Mouse (Mus musculus) G1E (cell line): ENCODE results near the gene Tspoap1. TPM values are rescaled to one million over a fixed set of nuclear protein-coding genes. Genes with fewer than 3 reads are reported as not detected.

Experiments
- ATAC-seq: 2 replicates; pipeline ENCODE4 v1.8.0; 2016; ENCODE audit warnings: mild to moderate bottlenecking; ENCODE audit not compliant: insufficient number of reproducible peaks, poor library complexity, low FRiP score, severe bottlenecking; ENCODE audit errors: extremely low read depth
- DNase-seq: peaks from one replicate; pipeline ENCODE4 v3.0.0; 2012; ENCODE audit warnings: low spot score
- H3K27me3 ChIP-seq: 2 replicates; pipeline ENCODE4 v1.6.1; 2012; ENCODE audit warnings: mild to moderate bottlenecking, low read length, inconsistent platforms; ENCODE audit not compliant: insufficient read depth
- H3K36me3 ChIP-seq: replicated peaks from 2 replicates; pipeline ENCODE3; 2012; ENCODE audit warnings: mild to moderate bottlenecking, inconsistent platforms
- H3K4me1 ChIP-seq: 2 replicates; pipeline ENCODE4 v1.6.1; 2012; ENCODE audit warnings: low read depth, low read length, inconsistent platforms, mixed read lengths; ENCODE audit not compliant: insufficient read depth
- H3K4me3 ChIP-seq: 2 replicates; pipeline ENCODE4 v1.5.1; 2012; ENCODE audit warnings: low read depth, mild to moderate bottlenecking, inconsistent platforms, low read length, moderate library complexity, mixed read lengths
- H3K9me3 ChIP-seq: replicated peaks from 2 replicates; pipeline ENCODE4 v1.6.1; 2012; ENCODE audit warnings: inconsistent platforms
- CTCF ChIP-seq: IDR thresholded peaks from 2 replicates; pipeline ENCODE4 v1.5.1; 2012; ENCODE audit warnings: low read depth, low read length, inconsistent platforms, mixed read lengths
- GATA1 ChIP-seq: IDR thresholded peaks from 2 replicates; pipeline ENCODE4 v1.6.1; 2012; ENCODE audit warnings: borderline replicate concordance, low read length, inconsistent platforms, mixed read lengths
- GATA2 ChIP-seq: IDR thresholded peaks from 2 replicates; pipeline ENCODE4 v1.6.1; 2012; ENCODE audit warnings: low read depth, low read length, inconsistent platforms, borderline replicate concordance
- POLR2AphosphoS5 ChIP-seq: IDR thresholded peaks from 2 replicates; pipeline ENCODE4 v1.6.1; 2012; ENCODE audit warnings: low read depth, low read length, inconsistent platforms; ENCODE audit not compliant: insufficient replicate concordance
- TAL1 ChIP-seq: conservative IDR thresholded peaks from 2 replicates; pipeline ENCODE4 v1.6.1; 2012; ENCODE audit warnings: low read depth, low read length, inconsistent platforms, mixed read lengths
- polyA plus RNA-seq: library from polyadenylated mRNA; stranded (reverse); fragments of >175 nt; gene quantifications from 2 replicates; pipeline ENCODE4 v1.2.3, GENCODE M21; 2012
- total RNA-seq, 2 experiments: library from RNA; stranded (forward) in 1 of 2; stranded (reverse) in 1 of 2; fragments of 200-1000 nt in 1 of 2; fragments of >200 nt in 1 of 2; fragmentation: Nextera tagmentation in 1 of 2; gene quantifications; 2 replicates each; pipeline ENCODE4 v1.2.3; 2014 to 2017

Tspoap1 gene
- total and polyA plus RNA-seq, 3 experiments = 9.9 to 17.4 (median 10.2) TPM

- no peaks in the 10 kb centered on the region for H3K27me3 ChIP-seq
- ATAC-seq (no peak), DNase-seq (no peak)
- TF ChIP-seq TAL1 = no peak
- no peak for TF ChIP-seq GATA1
- TF ChIP-seq CTCF = no peak
- no peak for TF ChIP-seq GATA2
- TF ChIP-seq POLR2AphosphoS5 = no peak
- no peaks in the 10 kb centered on the region for H3K9me3 ChIP-seq
- H3K4me3 ChIP-seq = peak overlapping the region; percentile 72; the same call in 1 of the 2 replicates
- H3K4me1 ChIP-seq = peaks cover 69% of the 10 kb centered on the region
- peaks cover 14% of the 10 kb centered on the region for H3K36me3 ChIP-seq
Observed at GRCm38 (mm10) chr11:87752307-87752706, 8.0 kb upstream of the Tspoap1 start.

- Histone ChIP-seq H3K36me3 (peaks cover 19% of the 10 kb centered on the region), H3K27me3 (no peaks in the 10 kb centered on the region), H3K4me1 (peaks cover 64% of the 10 kb centered on the region), H3K9me3 (no peaks in the 10 kb centered on the region), H3K4me3 (peak overlapping the region; percentile 96)
- ATAC-seq (no peak), DNase-seq (no peak)
- no peak for TF ChIP-seq POLR2AphosphoS5
- no peak for TF ChIP-seq GATA1
- no peak for TF ChIP-seq CTCF
- TF ChIP-seq GATA2 = no peak
- no peak for TF ChIP-seq TAL1
Observed at GRCm38 (mm10) chr11:87753255-87753654, 7.1 kb upstream of the Tspoap1 start.

GRCm38 (mm10) chr11:87753891-87754501 is 6.3 kb upstream of the Tspoap1 start:
- Histone ChIP-seq H3K36me3 (peaks cover 19% of the 10 kb centered on the region), H3K9me3 (no peaks in the 10 kb centered on the region), H3K4me1 (peaks cover 60% of the 10 kb centered on the region), H3K27me3 (no peaks in the 10 kb centered on the region), H3K4me3 (peak overlapping the region; percentile 96; the same call in 1 of the 2 replicates)
- ATAC-seq (no peak), DNase-seq (no peak)
- TF ChIP-seq POLR2AphosphoS5 (no peak), GATA1 (no peak), CTCF (no peak), GATA2 (no peak), TAL1 (peak; percentile 29; the same call in 1 of the 2 replicates)

GRCm38 (mm10) chr11:87754603-87755002 is 5.7 kb upstream of the Tspoap1 start:
- no peak for TF ChIP-seq TAL1
- TF ChIP-seq GATA1 = no peak
- no peak for TF ChIP-seq GATA2
- TF ChIP-seq POLR2AphosphoS5 = no peak
- TF ChIP-seq CTCF = no peak
- Histone ChIP-seq H3K27me3 (no peaks in the 10 kb centered on the region), H3K4me1 (peaks cover 56% of the 10 kb centered on the region), H3K4me3 (peak overlapping the region; percentile 96), H3K9me3 (no peaks in the 10 kb centered on the region), H3K36me3 (peaks cover 19% of the 10 kb centered on the region)
- ATAC-seq = peak; percentile 26
- DNase-seq = peak; percentile 84

- H3K4me3 ChIP-seq = peak overlapping the region; percentile 96
- H3K27me3 ChIP-seq = no peaks in the 10 kb centered on the region
- DNase-seq (peak; percentile 94), ATAC-seq (peak; percentile 17)
- no peaks in the 10 kb centered on the region for H3K9me3 ChIP-seq
- TF ChIP-seq GATA2 (no peak), POLR2AphosphoS5 (peak; percentile 97; the same call in 1 of the 2 replicates)
- H3K4me1 ChIP-seq = peaks cover 56% of the 10 kb centered on the region
- H3K36me3 ChIP-seq = peaks cover 19% of the 10 kb centered on the region
Observed at GRCm38 (mm10) chr11:87755360-87756017, 4.9 kb upstream of the Tspoap1 start.

- DNase-seq = peak; percentile 71
- Histone ChIP-seq H3K27me3 (peaks cover 3% of the 10 kb centered on the region; the same call in 1 of the 2 replicates), H3K9me3 (no peaks in the 10 kb centered on the region), H3K4me3 (peak overlapping the region; percentile 96), H3K36me3 (peaks cover 19% of the 10 kb centered on the region), H3K4me1 (peaks cover 55% of the 10 kb centered on the region)
- no peak for ATAC-seq
- TF ChIP-seq GATA2 (no peak), POLR2AphosphoS5 (peak; percentile 88), GATA1 (no peak), CTCF (no peak)
Observed at GRCm38 (mm10) chr11:87756251-87756820, 4.0 kb upstream of the Tspoap1 start.
